Mouse (Mus musculus): Measurements from ENCODE around the gene Lrp1. TPM values are rescaled to one million over a fixed set of nuclear protein-coding genes. Genes with fewer than 3 reads are reported as not detected.
"Not testable (repeated sequence)": the region's sequence is repeated elsewhere in the genome, so short reads cannot be mapped to it uniquely, and the experiment has no call there.

Lrp1 gene
- total RNA-seq (2021) = 100 to 1,000 TPM; 283 to 301 TPM
- long read RNA-seq, experiment 1, partial matches to known transcripts = 41 of 44 reads
- long read RNA-seq, experiment 1, other reads (novel, unspliced or antisense) = 3 of 44 reads
- long read RNA-seq, experiment 2, partial matches to known transcripts = 32 of 44 reads
- long read RNA-seq, experiment 2, other reads (novel, unspliced or antisense) = 9 of 44 reads

DNA sequence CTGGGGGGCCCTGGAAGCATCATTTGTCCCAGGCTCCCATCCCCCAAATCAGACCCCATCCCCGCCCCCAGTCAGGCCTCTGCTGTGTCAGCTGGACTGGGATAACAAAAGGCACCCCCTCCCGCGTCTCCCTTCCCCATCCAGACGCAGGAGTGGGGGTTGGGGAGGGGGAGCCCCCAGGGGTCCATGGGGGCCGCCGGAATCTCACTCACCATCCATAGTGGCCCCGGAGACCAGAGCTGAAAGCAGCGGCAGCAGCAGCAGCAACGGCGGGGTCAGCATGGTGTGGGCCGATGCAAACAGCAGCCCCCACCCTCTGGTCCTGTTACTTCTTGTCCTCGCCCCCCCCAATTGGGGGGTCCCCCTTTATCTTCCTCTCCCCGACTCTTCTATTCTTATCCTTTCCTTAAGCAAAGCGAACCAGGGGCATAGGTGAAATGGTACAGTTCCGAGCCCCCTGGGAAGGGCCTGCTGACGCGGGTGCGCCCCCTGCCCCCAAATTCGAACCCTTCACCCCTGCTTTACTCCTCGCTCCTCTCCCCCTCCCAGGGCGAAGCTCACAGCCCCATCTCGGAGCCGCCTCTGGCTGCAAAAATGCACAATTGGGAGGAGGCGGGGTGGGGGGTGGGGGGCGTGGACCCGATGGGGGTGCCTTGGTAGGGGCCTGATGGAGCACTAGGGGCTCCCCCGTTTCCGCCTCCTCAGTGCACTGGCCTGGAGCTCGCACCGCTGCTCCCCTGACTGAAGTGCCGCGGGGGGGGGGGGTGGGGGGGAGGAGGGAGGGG lies at the start of gene Lrp1:
Gene Lrp1, minus strand, starts transcription at position 743 of the 785 bp plus-strand sequence.
- no peak for DNase-seq (ENCODE audit: low spot score in 2 of 2)

DNA sequence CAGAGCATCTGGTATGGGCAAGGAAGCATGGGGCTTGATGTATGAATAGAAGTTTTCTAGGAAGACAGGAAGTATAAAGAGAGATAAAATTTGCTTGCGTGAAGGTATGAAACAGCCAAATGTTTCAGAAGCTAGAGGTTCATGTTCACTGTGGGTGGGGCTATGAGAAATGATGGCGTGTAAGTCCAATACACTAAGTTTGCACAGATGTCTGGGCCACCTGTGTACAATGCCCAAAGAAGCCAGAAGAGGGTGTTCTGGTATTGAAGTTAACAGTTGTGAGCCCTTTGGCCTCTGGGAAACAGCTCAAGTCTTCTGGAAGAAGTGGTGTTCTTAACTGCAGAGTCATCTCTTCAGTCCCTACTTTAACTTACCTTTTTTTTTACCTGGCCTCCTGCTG lies 49.2 kb upstream of the Lrp1 start:
- no peak for DNase-seq (ENCODE audit: low spot score in 2 of 2)

DNA sequence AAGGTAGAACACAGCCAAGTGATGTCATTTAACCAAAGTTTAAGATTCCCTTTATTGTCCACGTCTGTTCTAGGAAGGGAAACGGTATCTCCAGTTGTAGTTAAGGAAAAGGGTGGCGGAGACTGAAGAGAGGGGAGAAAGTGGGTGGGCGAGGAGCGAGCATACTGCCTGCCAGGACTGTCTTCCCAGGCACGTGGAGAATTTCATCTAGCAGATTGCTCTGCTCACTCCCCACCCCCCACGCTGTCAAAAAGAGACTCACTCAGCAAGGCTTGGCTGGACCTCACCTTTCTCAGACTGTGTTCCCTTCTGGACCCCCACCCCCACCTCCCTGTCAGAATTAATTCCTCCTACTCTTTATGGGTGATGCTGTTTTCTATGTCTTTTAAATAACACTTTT lies 48.2 kb upstream of the Lrp1 start:
- no peak for DNase-seq (ENCODE audit: low spot score in 2 of 2)

DNA sequence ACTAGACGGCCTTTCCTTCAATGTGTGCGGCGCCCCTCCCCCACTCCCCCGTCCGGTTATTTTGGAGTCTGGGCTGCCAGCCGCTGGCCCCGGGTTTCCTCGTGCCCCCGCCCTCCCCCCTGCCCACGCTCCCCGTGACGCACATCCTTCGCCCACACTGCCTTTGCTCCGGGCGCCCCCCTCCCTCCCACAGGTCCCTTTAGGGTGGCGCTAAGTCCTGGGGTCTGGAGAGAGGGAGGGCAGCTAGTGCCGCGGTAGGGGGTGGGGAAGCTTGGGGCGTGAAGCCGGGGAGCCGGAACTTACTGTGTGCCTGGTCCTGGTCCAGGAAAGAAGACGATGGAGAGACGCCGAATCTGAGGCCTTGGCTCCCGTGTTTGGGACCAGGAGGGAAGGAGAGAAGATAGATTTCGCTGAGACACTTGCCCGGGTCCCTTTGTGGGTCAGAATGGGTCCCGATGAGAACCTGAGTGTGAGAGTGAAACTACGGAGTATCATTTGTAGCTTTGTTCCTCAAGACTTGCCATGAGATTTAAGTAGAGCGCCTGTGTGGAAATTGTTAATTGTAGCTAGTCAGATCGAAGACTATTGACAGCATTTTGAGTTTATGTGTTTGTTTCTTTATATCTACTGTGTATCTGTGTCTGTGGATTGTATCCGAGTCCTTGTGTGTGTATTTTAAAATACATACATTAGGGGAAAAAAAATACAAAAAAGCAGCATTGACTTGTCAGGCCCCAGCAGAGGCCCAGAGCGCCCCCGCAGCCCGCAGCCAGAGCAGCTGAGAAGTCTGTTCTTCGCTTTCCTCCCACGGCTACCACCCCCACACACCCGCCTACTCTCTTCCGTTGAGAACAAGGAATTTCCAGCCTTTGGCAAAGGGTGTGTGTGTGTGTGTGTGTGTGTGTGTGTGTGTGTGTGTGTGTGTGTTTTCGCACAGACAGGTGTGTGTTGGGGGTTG lies 47.4 kb upstream of the Lrp1 start, which contains the start of gene Nab2:
Gene Nab2, minus strand, starts transcription at position 476 of the 958 bp plus-strand sequence.
- peak in 1 of 2 experiments; percentile 66 for DNase-seq (ENCODE audit: low spot score in 2 of 2)

DNA sequence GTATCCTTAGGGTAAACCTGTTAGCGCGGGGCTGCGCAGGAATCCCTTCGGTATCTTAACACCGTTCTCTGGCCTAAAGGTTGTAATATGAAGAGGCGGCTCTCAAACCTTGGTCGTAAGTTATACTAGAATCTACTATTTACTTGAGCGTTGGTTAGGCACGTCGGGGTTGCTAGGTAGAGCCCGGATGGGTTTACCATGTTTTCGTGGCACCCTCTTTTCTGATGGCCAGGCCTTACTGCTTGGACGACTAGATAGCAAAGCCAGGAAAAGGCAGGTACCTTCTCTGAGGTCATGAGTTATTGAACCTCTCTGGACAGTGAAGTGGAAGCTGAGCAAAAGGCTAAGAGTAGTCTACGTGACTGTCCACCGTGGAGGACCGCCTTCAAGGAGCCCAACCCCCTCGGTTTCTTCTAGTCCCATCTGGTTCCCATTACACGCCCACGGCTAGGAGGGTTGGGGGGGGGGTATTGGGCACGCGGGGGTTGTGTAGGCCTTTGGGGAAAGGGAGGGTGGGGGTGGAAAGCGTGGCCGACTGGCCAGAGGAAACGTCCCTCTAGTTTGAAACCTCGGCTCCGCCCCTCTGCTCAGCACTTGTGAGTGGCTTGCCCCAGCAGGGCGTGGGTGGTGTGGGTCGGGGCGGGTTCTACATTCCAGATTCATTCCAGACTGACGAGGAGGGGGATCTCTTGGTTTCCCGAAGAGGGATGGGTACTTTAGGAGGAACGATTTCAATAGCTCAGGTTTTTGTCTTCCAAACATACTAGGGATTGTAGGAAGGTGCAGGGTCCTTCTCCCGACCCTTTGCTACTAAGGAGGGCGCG lies 46.5 kb upstream of the Lrp1 start:
- peak in 1 of 2 experiments; percentile 74 for DNase-seq (ENCODE audit: low spot score in 2 of 2)

DNA sequence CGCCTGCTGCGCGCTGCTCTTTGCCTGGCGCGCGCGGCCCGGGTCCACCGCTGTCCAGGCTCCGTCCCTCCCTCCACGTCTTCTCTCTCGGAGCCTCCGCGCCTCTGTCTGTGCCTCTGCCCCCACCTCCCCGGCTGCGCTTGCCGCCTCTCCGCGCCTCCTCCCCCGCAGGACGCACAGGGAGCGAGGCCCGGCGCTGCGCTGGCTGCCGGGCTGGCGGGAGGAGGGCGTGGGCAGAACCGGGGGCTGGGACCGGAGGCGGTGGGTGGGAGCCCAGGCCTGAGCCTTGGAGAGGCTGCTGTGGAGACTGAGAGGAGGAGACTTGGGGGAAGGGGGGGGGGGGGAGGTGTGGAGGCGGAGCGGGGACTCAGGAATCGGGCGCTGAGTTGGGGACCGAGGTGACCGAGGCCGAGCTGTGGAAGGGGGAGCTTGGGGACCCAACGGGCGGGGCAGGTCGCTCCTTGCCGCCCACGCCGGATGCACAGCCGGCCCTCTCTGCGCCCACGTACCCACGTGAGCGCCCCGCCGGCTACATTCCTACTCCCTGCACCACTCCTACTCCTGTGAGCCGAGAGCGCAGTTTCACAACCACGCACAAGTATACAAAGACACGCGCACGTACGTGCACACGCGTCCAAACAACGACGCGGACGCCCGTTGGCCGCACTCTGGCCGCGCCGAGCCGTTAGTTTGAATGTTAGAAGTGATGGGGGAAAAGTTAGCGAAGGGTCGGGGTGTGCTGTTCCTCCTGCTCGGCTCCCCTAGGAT lies 45.7 kb upstream of the Lrp1 start, which contains the start of gene Nemp1:
Gene Nemp1, plus strand, starts transcription at position 401 of the 768 bp plus-strand sequence.
- peak; percentile 71 to 83 for DNase-seq (ENCODE audit: low spot score in 2 of 2)

DNA sequence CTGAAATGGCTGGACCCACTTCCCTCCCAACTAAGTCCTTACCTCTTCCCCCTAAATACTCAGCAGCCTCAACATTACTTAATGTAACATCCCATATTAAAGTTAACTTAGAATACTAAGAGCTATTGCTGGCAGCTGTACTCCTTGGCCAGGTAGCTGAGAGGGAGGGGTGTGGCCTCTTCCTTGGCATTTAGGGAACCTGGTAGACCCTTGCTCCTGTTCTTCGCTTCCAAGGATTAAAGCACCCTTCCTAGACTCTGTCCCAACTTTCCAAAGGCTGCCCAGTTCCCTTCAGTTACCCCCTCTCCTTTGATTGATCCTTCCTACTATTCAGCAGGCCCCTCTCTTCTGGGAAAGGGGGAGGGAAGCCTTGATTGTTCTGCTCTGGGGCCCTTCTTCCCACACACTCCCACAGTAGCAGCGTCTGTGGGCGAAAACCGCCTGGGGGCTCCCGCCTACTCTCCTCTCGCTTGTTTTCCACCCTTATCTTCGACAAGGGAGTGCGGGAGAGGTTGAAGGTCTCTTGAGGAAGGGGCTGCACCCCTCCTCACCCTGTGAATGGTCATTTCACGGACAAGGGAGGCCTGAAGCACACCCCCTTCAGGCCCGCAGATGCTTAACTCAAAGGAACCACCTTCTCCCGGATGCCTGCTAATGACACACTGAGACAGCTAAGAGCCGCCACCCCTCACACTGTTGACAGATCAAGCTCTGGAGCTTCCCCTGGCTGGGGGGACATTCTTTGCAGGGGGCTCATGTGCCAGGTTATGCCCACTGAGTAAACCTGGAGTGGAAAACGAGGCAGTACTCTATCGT lies 44.6 kb upstream of the Lrp1 start:
- DNase-seq (ENCODE audit: low spot score in 2 of 2) = no peak

DNA sequence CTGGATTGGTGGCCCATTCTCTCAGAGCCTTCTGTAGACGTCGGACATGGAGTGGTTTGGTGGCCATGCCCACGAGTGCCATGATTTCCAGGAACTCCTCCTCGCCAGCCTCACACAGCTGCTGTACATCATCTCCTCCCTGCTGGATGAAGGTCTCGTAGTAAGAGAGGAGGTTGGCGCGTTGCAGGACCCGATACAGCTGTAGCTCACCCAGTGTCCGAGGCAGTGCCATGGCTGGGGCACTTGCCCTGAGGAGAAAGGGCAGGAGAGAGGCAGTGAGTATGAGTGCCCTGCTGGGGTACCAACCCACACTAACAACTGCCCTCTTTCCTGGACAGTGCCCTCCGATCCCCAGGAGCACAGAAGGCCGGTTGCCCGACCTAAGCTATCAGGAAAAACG lies 43.9 kb upstream of the Lrp1 start:
- DNase-seq (ENCODE audit: low spot score in 2 of 2) = no peak

DNA sequence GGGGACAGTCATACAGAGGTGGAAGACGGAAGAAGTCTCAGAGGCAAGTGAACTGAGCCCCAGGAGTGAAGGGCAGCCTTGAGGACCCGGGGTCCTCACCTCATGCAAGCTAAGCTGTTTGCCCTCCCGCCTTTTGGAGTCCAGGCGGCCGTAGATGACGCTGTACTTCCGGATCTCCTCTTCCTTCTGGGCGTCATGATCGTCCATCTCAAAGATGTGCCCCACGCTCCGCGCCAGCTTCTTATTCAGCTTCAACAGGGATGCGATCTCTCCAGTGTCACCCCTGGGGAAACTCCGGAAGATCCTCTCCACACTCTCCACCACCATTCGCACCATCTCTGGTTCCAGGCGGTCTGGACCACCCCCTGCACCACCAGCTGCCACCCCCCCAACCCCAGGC lies 43.2 kb upstream of the Lrp1 start:
- no peak for DNase-seq (ENCODE audit: low spot score in 2 of 2)

DNA sequence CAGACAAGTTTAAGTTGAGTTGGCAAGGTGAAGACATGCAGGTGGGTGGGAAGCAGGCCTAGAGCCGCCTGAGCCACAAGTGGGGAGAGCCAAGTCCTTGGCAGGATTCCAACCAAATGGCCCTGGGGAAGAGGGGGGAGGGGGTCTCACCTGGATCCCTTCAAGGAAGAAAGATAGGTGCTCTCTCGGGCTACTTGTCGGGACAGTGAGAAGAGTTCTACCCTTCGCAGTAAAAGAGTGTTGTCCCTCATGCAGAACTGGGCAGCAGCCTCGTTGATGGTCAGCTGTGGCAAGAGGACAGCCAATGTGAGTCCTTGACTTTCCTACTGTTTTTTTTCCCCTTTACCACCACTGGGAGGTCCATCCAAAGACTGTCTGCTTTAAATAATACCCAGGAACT lies 42.6 kb upstream of the Lrp1 start:
- DNase-seq (ENCODE audit: low spot score in 2 of 2) = no peak

DNA sequence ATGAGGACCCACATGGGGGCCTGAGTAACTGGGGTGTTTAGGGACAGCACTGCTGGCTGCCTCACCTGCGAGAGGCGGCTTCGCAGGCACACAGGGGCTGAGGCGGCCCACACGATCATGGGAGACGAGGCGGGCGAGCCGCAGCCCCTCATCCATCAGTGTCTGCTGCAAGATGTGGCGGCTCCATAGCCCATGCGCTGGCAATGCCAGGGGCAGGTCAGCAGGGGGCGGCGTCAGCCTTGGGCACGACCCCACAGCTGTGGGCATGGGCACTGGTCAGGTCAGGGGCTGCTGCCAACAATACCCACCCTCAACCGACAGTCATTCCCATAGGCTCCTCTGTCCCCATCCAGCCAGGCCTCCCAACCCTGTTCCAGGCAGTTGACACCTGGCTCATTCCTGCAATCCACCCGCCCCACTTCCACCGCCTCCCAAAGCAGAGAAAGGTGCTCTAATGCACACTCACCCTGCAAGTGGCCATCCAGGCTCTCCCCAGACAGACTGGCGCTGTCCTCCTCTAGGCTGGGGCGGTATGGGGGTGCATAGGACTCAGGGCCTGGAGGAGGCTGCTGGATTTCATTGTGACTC lies 41.8 kb upstream of the Lrp1 start:
- DNase-seq (ENCODE audit: low spot score in 2 of 2) = no peak

DNA sequence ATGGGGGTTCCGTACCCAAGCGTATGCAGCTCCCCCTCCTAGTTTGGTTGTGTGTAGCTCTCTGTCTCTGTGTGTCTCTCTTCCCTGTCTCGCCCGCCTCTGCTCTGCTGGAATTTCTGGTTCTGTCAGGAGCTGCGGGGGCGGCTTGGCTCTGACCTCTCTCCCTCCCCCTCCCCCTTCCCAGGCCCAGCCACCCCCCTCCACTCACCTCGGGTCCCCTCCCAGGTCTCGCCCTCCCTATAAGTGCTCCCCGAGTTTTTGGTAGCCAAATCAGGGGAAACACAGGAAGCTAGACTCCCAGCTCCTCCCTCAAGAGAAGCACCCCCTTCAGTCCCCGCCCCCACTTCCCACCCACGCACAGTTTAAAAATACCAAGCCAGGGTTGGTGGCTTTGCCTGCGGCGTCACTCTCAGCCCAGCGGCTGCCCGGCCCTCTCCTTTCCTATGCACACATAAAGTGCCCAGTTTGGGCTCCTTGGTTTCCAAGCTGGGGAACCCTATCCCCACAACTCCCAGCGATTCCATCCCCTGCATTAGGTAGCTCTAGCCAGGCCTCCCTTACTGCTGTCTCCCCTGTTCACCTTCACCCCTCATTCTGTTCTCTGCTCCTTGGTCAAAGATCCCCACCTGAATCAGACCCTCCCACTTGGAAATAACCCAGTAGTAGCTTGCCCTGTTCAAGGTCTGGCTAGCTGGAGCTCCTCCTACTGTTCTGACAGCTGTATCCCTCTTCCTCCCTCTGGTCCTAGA lies 41.1 kb upstream of the Lrp1 start:
- peak in 1 of 2 experiments; percentile 47 for DNase-seq (ENCODE audit: low spot score in 2 of 2)

DNA sequence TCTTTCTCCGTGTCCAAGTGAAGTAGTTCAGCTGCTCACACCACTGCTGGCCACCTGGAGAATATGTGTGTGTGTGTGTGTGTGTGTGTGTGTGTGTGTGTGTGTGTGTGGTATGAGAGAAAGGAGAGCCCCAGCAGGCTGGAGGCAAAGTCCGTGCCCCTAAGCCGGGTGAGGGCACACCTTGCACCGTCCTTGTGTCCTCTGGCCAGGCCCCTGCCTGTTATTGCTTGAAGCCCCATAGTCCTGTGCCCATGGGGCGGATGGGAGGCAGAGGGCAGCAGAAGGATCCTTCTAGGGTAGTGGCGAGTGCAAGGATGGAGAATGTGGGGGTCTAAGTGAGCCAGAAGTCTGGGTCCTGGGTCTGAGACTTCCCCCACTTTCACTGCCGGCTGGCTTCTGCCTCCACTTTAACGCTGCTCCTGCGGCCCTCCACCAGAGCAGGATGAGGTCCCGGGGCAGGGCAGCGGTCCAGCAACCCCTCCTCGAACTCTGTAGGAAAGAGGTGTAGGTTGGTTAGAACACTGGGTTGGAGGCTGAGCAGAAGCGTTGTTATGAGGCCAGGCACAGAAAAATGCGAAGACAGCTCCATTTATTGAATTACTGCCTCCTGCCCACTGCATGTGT lies 40.5 kb upstream of the Lrp1 start:
- no peak for DNase-seq (ENCODE audit: low spot score in 2 of 2)

DNA sequence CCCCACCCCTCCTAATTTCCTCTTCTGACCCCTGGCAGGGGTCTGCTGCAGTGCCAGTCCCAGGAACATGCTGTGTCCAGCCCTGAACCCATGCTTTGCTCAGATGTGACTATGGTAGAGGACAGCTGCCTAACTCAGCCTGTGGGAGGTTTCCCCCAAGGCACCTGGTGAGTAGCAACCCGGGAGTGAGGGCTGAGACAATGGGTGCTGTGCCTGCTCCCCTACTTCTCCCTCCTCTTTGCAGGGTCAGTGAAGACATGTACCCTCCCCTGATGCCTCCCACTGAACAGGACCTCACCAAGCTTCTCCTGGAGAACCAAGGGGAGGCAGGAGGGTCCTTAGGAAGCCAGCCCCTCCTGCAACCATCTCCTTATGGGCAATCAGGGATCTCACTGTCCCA lies 38.6 kb upstream of the Lrp1 start:
- no peak for DNase-seq (ENCODE audit: low spot score in 2 of 2)

DNA sequence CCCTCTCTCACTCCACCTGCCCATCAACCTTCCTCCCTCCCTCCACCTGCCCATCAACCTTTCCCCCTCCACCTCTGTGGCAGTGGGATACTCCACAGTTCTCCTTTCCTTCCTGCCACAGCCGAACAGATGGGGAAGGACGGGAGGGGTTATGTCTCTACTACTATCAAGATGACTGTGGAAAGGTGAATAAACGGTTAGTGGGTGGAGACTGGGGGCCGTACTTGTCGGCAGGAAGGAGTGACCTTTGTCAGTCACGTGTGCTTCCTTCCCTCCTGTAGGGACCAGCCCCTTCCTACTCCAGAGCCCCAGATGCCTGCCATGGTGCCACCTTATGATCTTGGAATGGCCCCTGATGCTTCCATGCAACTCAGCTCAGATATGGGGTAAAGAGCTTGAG lies 37.1 kb upstream of the Lrp1 start:
- no peak for DNase-seq (ENCODE audit: low spot score in 2 of 2)

DNA sequence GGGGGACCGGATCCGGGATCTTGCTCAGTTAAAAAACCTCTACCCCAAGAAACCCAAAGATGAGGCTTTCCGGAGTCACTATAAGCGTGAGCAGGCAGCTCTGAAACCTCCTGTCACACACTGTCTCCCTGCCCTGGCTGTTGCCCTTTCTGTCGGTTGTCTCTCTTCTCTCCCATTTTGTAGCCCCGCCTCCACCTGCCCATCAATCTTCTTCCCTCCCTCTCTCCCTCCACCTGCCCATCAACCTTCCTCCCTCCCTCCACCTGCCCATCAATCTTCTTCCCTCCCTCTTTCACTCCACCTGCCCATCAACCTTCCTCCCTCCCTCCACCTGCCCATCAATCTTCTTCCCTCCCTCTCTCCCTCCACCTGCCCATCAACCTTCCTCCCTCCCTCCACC lies 36.7 kb upstream of the Lrp1 start:
- not testable (repeated sequence) for DNase-seq (ENCODE audit: low spot score in 2 of 2)

DNA sequence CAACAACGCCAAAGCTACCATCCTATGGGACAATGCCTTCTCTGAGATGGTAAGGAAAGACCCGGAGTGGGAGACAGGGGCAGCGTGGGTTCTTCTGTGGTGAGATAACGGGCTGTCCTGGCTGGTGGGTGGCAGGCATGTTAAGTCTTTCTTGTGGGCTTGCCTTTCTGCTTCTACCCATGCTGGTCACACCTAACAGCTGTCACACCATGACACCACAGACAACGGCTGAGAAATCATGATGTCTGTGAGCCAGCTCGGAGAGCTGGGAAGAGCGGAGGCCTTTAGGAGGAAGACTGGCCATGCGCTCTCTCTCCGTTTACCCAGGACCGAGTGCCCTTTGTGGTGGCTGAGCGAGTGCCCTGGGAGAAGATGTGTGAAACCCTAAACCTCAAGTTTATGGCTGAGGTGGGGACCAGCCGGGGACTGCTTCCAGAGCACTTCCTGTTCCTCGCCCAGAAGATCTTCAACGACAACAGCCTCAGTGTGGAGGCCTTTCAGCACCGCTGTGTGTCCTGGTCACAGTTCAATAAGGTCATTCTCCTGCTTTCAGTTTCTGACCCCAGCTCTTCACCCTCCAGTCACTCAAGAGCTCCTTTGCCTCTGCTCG lies 34.1 kb upstream of the Lrp1 start:
- DNase-seq (ENCODE audit: low spot score in 2 of 2) = no peak
